Mouse (Mus musculus): ENCODE measurements at regions not wholly inside any gene's neighbourhood (a gene's known extent, or its start where the extent isn't known, plus 50 kb on each side); places are given as distances from the start of the nearest gene placed in this dataset.
"Not testable (repeated sequence)": the region's sequence is repeated elsewhere in the genome, so short reads cannot be mapped to it uniquely, and the experiment has no call there.

- no peaks in the 10 kb centered on the region for H3K9me3 ChIP-seq (replicated peaks)
- H3K27ac ChIP-seq: no peak overlapping the region
- H3K4me3 ChIP-seq: no peak overlapping the region
- peak; percentile 91 for ATAC-seq
- H3K4me1 ChIP-seq: peaks cover 10% of the 10 kb centered on the region
- H3K27me3 ChIP-seq: no peaks in the 10 kb centered on the region
- 32% methylated on average over 3 of the region's 3 CpGs for WGBS
- no peak overlapping the region for H3K9ac ChIP-seq
- H3K4me2 ChIP-seq: no peak overlapping the region
- H3K36me3 ChIP-seq (ENCODE audit: poor library complexity, severe bottlenecking): no peaks in the 10 kb centered on the region
These were observed 660.1 kb upstream of the Pou3f2 start for GRCm38 (mm10) chr4:23148097-23148849.

GRCm38 (mm10) chr4:23133386-23133785 is 645.2 kb upstream of the Pou3f2 start:
- H3K27ac ChIP-seq: no peak overlapping the region
- ATAC-seq: no peak
- H3K9me3 ChIP-seq (replicated peaks): no peaks in the 10 kb centered on the region
- H3K4me1 ChIP-seq: no peaks in the 10 kb centered on the region
- no peaks in the 10 kb centered on the region for H3K27me3 ChIP-seq
- WGBS: 15% methylated on average over 2 of the region's 2 CpGs
- no peak overlapping the region for H3K4me3 ChIP-seq
- no peak overlapping the region for H3K4me2 ChIP-seq
- no peaks in the 10 kb centered on the region for H3K36me3 ChIP-seq (ENCODE audit: poor library complexity, severe bottlenecking)
- no peak overlapping the region for H3K9ac ChIP-seq

GRCm38 (mm10) chr4:23101452-23101851 is 613.3 kb upstream of the Pou3f2 start:
- not testable (repeated sequence) for H3K4me1 ChIP-seq; H3K4me3 ChIP-seq; H3K27ac ChIP-seq; H3K9ac ChIP-seq; H3K4me2 ChIP-seq; H3K27me3 ChIP-seq; H3K36me3 ChIP-seq (ENCODE audit: poor library complexity, severe bottlenecking); ATAC-seq; H3K9me3 ChIP-seq (replicated peaks)
- WGBS: 94% methylated on average over 2 of the region's 2 CpGs

GRCm38 (mm10) chr4:23079521-23079920 is 591.4 kb upstream of the Pou3f2 start:
- Histone ChIP-seq H3K4me2 (no peak overlapping the region), H3K27me3 (no peaks in the 10 kb centered on the region), H3K27ac (no peak overlapping the region), H3K9me3 (replicated peaks) (no peaks in the 10 kb centered on the region), H3K4me3 (no peak overlapping the region), H3K9ac (no peak overlapping the region), H3K4me1 (no peaks in the 10 kb centered on the region), H3K36me3 (ENCODE audit: poor library complexity, severe bottlenecking) (no peaks in the 10 kb centered on the region)
- ATAC-seq: no peak
- 90% methylated on average over 5 of the region's 5 CpGs for WGBS

GRCm38 (mm10) chr4:23077603-23078002 is 589.4 kb upstream of the Pou3f2 start:
- H3K9ac ChIP-seq: no peak overlapping the region
- H3K27ac ChIP-seq: no peak overlapping the region
- no peak for ATAC-seq
- no peaks in the 10 kb centered on the region for H3K36me3 ChIP-seq (ENCODE audit: poor library complexity, severe bottlenecking)
- no peak overlapping the region for H3K4me3 ChIP-seq
- no peaks in the 10 kb centered on the region for H3K9me3 ChIP-seq (replicated peaks)
- no peak overlapping the region for H3K4me2 ChIP-seq
- H3K4me1 ChIP-seq: no peaks in the 10 kb centered on the region
- 83% methylated on average over 2 of the region's 2 CpGs for WGBS
- no peaks in the 10 kb centered on the region for H3K27me3 ChIP-seq

GRCm38 (mm10) chr4:23050701-23051317 is 562.6 kb upstream of the Pou3f2 start:
- Histone ChIP-seq H3K9ac (no peak overlapping the region), H3K4me2 (no peak overlapping the region), H3K27ac (no peak overlapping the region), H3K36me3 (ENCODE audit: poor library complexity, severe bottlenecking) (no peaks in the 10 kb centered on the region), H3K9me3 (replicated peaks) (no peaks in the 10 kb centered on the region), H3K4me3 (no peak overlapping the region), H3K4me1 (peaks cover 6% of the 10 kb centered on the region; the same call in 1 of the 2 replicates), H3K27me3 (no peaks in the 10 kb centered on the region)
- ATAC-seq: peak; percentile 58
- WGBS: 62% methylated on average over 9 of the region's 9 CpGs

GRCm38 (mm10) chr4:23037784-23038183 is 549.6 kb upstream of the Pou3f2 start:
- WGBS: 67% methylated on average over 6 of the region's 6 CpGs
- no peak overlapping the region for H3K27ac ChIP-seq

GRCm38 (mm10) chr4:23031271-23031670 is 543.1 kb upstream of the Pou3f2 start:
- H3K9ac ChIP-seq: no peak overlapping the region
- no peaks in the 10 kb centered on the region for H3K4me1 ChIP-seq
- no peak overlapping the region for H3K4me3 ChIP-seq
- H3K27me3 ChIP-seq: no peaks in the 10 kb centered on the region
- H3K9me3 ChIP-seq (replicated peaks): no peaks in the 10 kb centered on the region
- no peak for ATAC-seq
- 94% methylated on average over 2 of the region's 2 CpGs for WGBS
- H3K36me3 ChIP-seq (ENCODE audit: poor library complexity, severe bottlenecking): no peaks in the 10 kb centered on the region
- no peak overlapping the region for H3K27ac ChIP-seq
- H3K4me2 ChIP-seq: no peak overlapping the region

More at GRCm38 (mm10) chr4:23037784-23038183, 549.6 kb upstream of the Pou3f2 start:
- H3K4me1 ChIP-seq: peaks cover 3% of the 10 kb centered on the region; the same call in 1 of the 2 replicates
- peak; percentile 75 for ATAC-seq
- no peak overlapping the region for H3K9ac ChIP-seq
- no peaks in the 10 kb centered on the region for H3K27me3 ChIP-seq
- no peak overlapping the region for H3K4me2 ChIP-seq
- no peaks in the 10 kb centered on the region for H3K9me3 ChIP-seq (replicated peaks)
- no peaks in the 10 kb centered on the region for H3K36me3 ChIP-seq (ENCODE audit: poor library complexity, severe bottlenecking)
- H3K4me3 ChIP-seq: no peak overlapping the region

GRCm38 (mm10) chr4:23022177-23022576 is 534.0 kb upstream of the Pou3f2 start:
- Histone ChIP-seq H3K36me3 (ENCODE audit: poor library complexity, severe bottlenecking) (no peaks in the 10 kb centered on the region), H3K27me3 (no peaks in the 10 kb centered on the region), H3K4me2 (no peak overlapping the region), H3K4me1 (no peaks in the 10 kb centered on the region), H3K9ac (no peak overlapping the region), H3K4me3 (no peak overlapping the region), H3K27ac (no peak overlapping the region), H3K9me3 (replicated peaks) (no peaks in the 10 kb centered on the region)
- no peak for ATAC-seq
- WGBS: 46% methylated on average over 2 of the region's 2 CpGs

- Histone ChIP-seq H3K9me3 (replicated peaks) (no peaks in the 10 kb centered on the region), H3K4me3 (no peak overlapping the region), H3K27me3 (no peaks in the 10 kb centered on the region), H3K4me1 (no peaks in the 10 kb centered on the region), H3K36me3 (ENCODE audit: poor library complexity, severe bottlenecking) (no peaks in the 10 kb centered on the region), H3K4me2 (no peak overlapping the region), H3K9ac (no peak overlapping the region), H3K27ac (no peak overlapping the region)
- 75% methylated on average over 2 of the region's 2 CpGs for WGBS
- ATAC-seq: no peak
These were observed 522.2 kb upstream of the Pou3f2 start for GRCm38 (mm10) chr4:23010346-23010745.

GRCm38 (mm10) chr4:23009196-23009595 is 521.0 kb upstream of the Pou3f2 start:
- ATAC-seq; H3K9ac ChIP-seq; H3K4me1 ChIP-seq; H3K27me3 ChIP-seq; H3K27ac ChIP-seq; H3K36me3 ChIP-seq (ENCODE audit: poor library complexity, severe bottlenecking); H3K9me3 ChIP-seq (replicated peaks); H3K4me3 ChIP-seq; H3K4me2 ChIP-seq: not testable (repeated sequence)
- WGBS: 84% methylated on average over 3 of the region's 3 CpGs

- H3K4me2 ChIP-seq: no peak overlapping the region
- ATAC-seq: peak; percentile 23; the same call in 1 of the 2 replicates
- H3K4me3 ChIP-seq: no peak overlapping the region
- no peaks in the 10 kb centered on the region for H3K9me3 ChIP-seq (replicated peaks)
- peaks cover 21% of the 10 kb centered on the region for H3K4me1 ChIP-seq
- H3K9ac ChIP-seq: no peak overlapping the region
- H3K27me3 ChIP-seq: no peaks in the 10 kb centered on the region
- no peaks in the 10 kb centered on the region for H3K36me3 ChIP-seq (ENCODE audit: poor library complexity, severe bottlenecking)
- no peak overlapping the region for H3K27ac ChIP-seq
- WGBS: 26% methylated on average over 4 of the region's 4 CpGs
These were observed 510.8 kb upstream of the Pou3f2 start for GRCm38 (mm10) chr4:22998994-22999393.

All from forebrain, embryonic 13.5 days (tissue).